Mouse (Mus musculus) CH12.LX (cell line): ENCODE results near the gene Shank1. TPM values are rescaled to one million over a fixed set of nuclear protein-coding genes. Genes with fewer than 3 reads are reported as not detected.

Source experiments
- DNase-seq: peaks from one replicate; pipeline ENCODE4 v3.0.0-alpha.2; 2013; ENCODE audit errors: extremely low read depth
- H3K27ac ChIP-seq: 2 replicates; pipeline ENCODE4 v1.5.1; 2012; ENCODE audit warnings: low read depth, mild to moderate bottlenecking, control low read depth, moderate library complexity; ENCODE audit not compliant: insufficient read depth
- H3K27me3 ChIP-seq: replicated peaks from 2 replicates; pipeline ENCODE3; 2012; ENCODE audit warnings: inconsistent platforms
- H3K36me3 ChIP-seq, 2 experiments: replicated peaks in 1 of 2; 2 replicates each; pipeline versions ENCODE3 to v1.6.1; 2012; ENCODE audit warnings: inconsistent platforms in 1 of 2, low read length in 1 of 2, mild to moderate bottlenecking in 1 of 2, mixed read lengths in 1 of 2, moderate library complexity in 1 of 2; ENCODE audit not compliant: control insufficient read depth in 1 of 2, insufficient read depth in 1 of 2
- H3K4me1 ChIP-seq, 2 experiments: 2 replicates each; pipeline ENCODE4 v1.6.1; 2012; ENCODE audit warnings: inconsistent platforms in 1 of 2, moderate library complexity in 1 of 2; ENCODE audit not compliant: insufficient read depth in 2 of 2, control insufficient read depth in 1 of 2
- H3K4me2 ChIP-seq: 2 replicates; pipeline ENCODE4 v1.6.1; 2012; ENCODE audit warnings: low read depth, mild to moderate bottlenecking, control low read depth; ENCODE audit not compliant: poor library complexity, insufficient read depth, severe bottlenecking
- H3K4me3 ChIP-seq, 3 experiments: fragments of 150-350 bp in 1 of 3; sonication (generic) in 1 of 3; replicated peaks in 1 of 3; 2 replicates each; pipeline versions ENCODE3 to v1.5.1; 2011 to 2012; ENCODE audit warnings: low read depth in 2 of 3, low read length in 2 of 3, mild to moderate bottlenecking in 2 of 3, moderate library complexity in 2 of 3, control low read depth in 1 of 3, improper control_type of control experiment in 1 of 3, inconsistent platforms in 1 of 3, mixed read lengths in 1 of 3; ENCODE audit not compliant: poor library complexity in 1 of 3
- H3K79me2 ChIP-seq: replicated peaks from 2 replicates; pipeline ENCODE4 v1.6.1; 2012; ENCODE audit warnings: mild to moderate bottlenecking, moderate library complexity; ENCODE audit not compliant: control insufficient read depth, poor library complexity, insufficient read depth, severe bottlenecking; ENCODE audit errors: extremely low read depth
- H3K9ac ChIP-seq: 2 replicates; pipeline ENCODE4 v1.6.1; 2012; ENCODE audit warnings: low read depth, mild to moderate bottlenecking, control low read depth, moderate library complexity; ENCODE audit not compliant: insufficient read depth
- H3K9me3 ChIP-seq: replicated peaks from 2 replicates; pipeline ENCODE3; 2012; ENCODE audit warnings: low read length, inconsistent platforms, mixed read lengths
- CHD1 ChIP-seq: IDR thresholded peaks from 2 replicates; pipeline ENCODE4 v1.6.1; 2012; ENCODE audit warnings: low read depth, low read length, improper control_type of control experiment, inconsistent platforms
- CHD2 ChIP-seq: IDR thresholded peaks from 2 replicates; pipeline ENCODE4 v1.6.1; 2011; ENCODE audit warnings: low read length, improper control_type of control experiment
- CTCF ChIP-seq, 2 experiments: IDR thresholded peaks in 1 of 2; conservative IDR thresholded peaks in 1 of 2; 2 replicates each; pipeline ENCODE4 v1.5.1; 2011 to 2012; ENCODE audit warnings: low read depth in 2 of 2, low read length in 2 of 2, improper control_type of control experiment in 1 of 2, inconsistent platforms in 1 of 2, mild to moderate bottlenecking in 1 of 2, moderate library complexity in 1 of 2
- ELF1 ChIP-seq: IDR thresholded peaks from 2 replicates; pipeline ENCODE4 v1.6.1; 2014; ENCODE audit warnings: low read depth, mild to moderate bottlenecking, inconsistent platforms, low read length, improper control_type of control experiment
- ETS1 ChIP-seq: conservative IDR thresholded peaks from 2 replicates; pipeline ENCODE4 v1.6.1; 2012; ENCODE audit warnings: low read depth, mild to moderate bottlenecking, inconsistent platforms, low read length, improper control_type of control experiment, moderate library complexity
- GABPA ChIP-seq: IDR thresholded peaks from 2 replicates; pipeline ENCODE4 v1.6.1; 2012; ENCODE audit warnings: low read depth, low read length, improper control_type of control experiment, inconsistent platforms; ENCODE audit not compliant: insufficient replicate concordance
- IRF4 ChIP-seq: IDR thresholded peaks from 2 replicates; pipeline ENCODE4 v1.6.1; 2014; ENCODE audit warnings: low read depth, mild to moderate bottlenecking, inconsistent platforms, low read length, improper control_type of control experiment
- MAFK ChIP-seq: IDR thresholded peaks from 2 replicates; pipeline ENCODE4 v1.6.1; 2011; ENCODE audit warnings: low read length, improper control_type of control experiment; ENCODE audit not compliant: insufficient replicate concordance
- MAX ChIP-seq: IDR thresholded peaks from 2 replicates; pipeline ENCODE4 v1.6.1; 2011; ENCODE audit warnings: low read length, improper control_type of control experiment
- MEF2A ChIP-seq: IDR thresholded peaks from 2 replicates; pipeline ENCODE4 v1.6.1; 2014; ENCODE audit warnings: low read depth, mild to moderate bottlenecking, inconsistent platforms, low read length, improper control_type of control experiment, borderline replicate concordance
- NRF1 ChIP-seq: IDR thresholded peaks from 2 replicates; pipeline ENCODE4 v1.6.1; 2014; ENCODE audit warnings: low read depth, mild to moderate bottlenecking, inconsistent platforms, low read length, improper control_type of control experiment, moderate library complexity
- SMC3 ChIP-seq: IDR thresholded peaks from 2 replicates; pipeline ENCODE4 v1.6.1; 2011; ENCODE audit warnings: low read depth, low read length, improper control_type of control experiment
- TBP ChIP-seq: conservative IDR thresholded peaks from 2 replicates; pipeline ENCODE4 v1.6.1; 2011; ENCODE audit warnings: low read depth, low read length, improper control_type of control experiment
- UBTF ChIP-seq: IDR thresholded peaks from 2 replicates; pipeline ENCODE4 v1.6.1; 2012; ENCODE audit warnings: low read depth, mild to moderate bottlenecking, inconsistent platforms, low read length, improper control_type of control experiment, moderate library complexity
- USF1 ChIP-seq: IDR thresholded peaks from 2 replicates; pipeline ENCODE4 v1.6.1; 2014; ENCODE audit warnings: low read depth, mild to moderate bottlenecking, inconsistent platforms, low read length, improper control_type of control experiment
- dilution Hi-C: fragments of 300-500 bp; cut with MboI; formaldehyde crosslinking; loops from 2 replicates; pipeline ENCODE4 v1.14.3; 2020; ENCODE audit warnings: low sequenced_read_pairs; ENCODE audit not compliant: extremely low pct_unique_long_range_greater_than_20kb, extremely low pct_ligation_motif_present
- in situ Hi-C: fragments of 300-500 bp; cut with MboI; formaldehyde crosslinking; loops from 3 replicates; pipeline ENCODE4 v1.14.3; 2019; ENCODE audit warnings: low sequenced_read_pairs, low pct_ligation_motif_present, low pct_unique_long_range_greater_than_20kb, mixed read lengths
- polyA plus RNA-seq: library from polyadenylated mRNA; unstranded; fragments of >175 nt; gene quantifications from 2 replicates; pipeline ENCODE4 v1.2.1, GENCODE M21; 2012; ENCODE audit warnings: low read depth; ENCODE audit not compliant: insufficient read length
- total RNA-seq, 2 experiments: library from RNA; depleted of rRNA; stranded (reverse); fragments of 300-350 nt in 1 of 2; fragments of >200 nt in 1 of 2; gene quantifications; 2 replicates each; pipeline ENCODE4 v1.2.3; 2012 to 2014

The Shank1 gene
- total and polyA plus RNA-seq, 3 experiments: under 0.01 to 0.07 TPM; not detected in 1

DNA sequence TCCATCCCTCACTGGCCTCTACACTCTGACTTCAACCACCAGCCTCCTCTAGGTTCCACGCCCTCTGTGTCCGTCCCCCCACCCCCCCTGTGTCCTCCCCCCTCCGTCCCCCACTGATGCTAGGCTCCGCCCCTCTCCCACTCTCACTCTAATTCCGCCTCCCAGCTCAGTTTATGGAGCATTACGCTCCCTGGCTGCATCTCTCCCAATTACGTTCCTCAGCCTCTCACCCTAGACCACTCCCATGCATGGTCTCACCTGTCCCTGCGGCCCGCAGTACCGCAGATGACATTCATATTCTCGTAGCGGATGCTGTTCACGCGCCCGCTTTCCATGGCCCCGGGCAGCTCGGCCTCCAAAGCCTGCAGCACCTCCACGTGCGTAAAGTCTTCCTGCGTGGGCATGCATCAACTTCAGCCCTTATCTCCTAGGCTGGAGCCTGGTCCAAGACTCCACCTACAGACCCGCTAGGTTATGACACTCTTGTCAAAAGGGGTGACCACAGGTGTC, 50.8 kb downstream of the Shank1 start:
- peaks cover 69% of the 10 kb centered on the region for H3K27me3 ChIP-seq

DNA sequence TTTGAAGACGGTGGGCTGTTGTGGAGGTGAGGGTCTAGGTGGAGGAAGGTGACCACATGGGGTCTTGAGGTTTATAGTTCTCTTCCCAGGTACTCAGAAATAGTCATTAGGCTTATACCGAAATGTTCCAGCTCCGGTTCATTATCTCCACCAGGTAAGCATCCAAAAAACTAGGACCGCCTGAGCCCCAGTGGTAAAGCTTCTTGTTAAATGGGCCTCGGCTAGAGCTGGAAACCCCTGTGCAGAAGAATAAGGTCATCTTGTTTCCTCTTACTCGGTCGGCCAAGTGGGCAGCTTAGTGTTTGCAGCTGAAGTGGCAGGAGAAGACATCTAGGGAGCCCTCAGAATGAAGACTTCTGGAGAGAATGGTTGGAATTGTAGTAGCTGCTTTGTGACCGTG, 62.6 kb downstream of the Shank1 start:
- Histone ChIP-seq H3K27ac (no peak overlapping the region), H3K79me2 (no peaks in the 10 kb centered on the region), H3K9me3 (peaks cover 4% of the 10 kb centered on the region), H3K9ac (no peak overlapping the region), H3K36me3 (no peaks in the 10 kb centered on the region), H3K4me1 (peaks cover 0 to 21% of the 10 kb centered on the region in 2 experiments; a peak in 2 of 4 replicates), H3K4me2 (no peak overlapping the region), H3K4me3 (no peak overlapping the region), H3K27me3 (peaks cover 21% of the 10 kb centered on the region)
- dilution Hi-C loops (no loop called here), in situ Hi-C loops (no loop called here)
- DNase-seq: no peak
- TF ChIP-seq GABPA: no peak
- no peak for TF ChIP-seq UBTF
- TF ChIP-seq MAX: no peak
- TF ChIP-seq TBP: no peak
- TF ChIP-seq MAFK: no peak
- TF ChIP-seq ETS1: no peak
- no peak for TF ChIP-seq CHD2
- TF ChIP-seq IRF4: no peak
- no peak for TF ChIP-seq USF1
- no peak for TF ChIP-seq NRF1
- TF ChIP-seq ELF1: no peak

More for the DNA sequence above, 50.8 kb downstream of the Shank1 start:
- H3K4me1 ChIP-seq: peaks cover 4 to 29% of the 10 kb centered on the region in 2 experiments; a peak in 2 of 4 replicates
- no peak overlapping the region for H3K9ac ChIP-seq
- no peak overlapping the region for H3K4me3 ChIP-seq
- no peaks in the 10 kb centered on the region for H3K9me3 ChIP-seq
- in situ Hi-C loops (no loop called here), dilution Hi-C loops (no loop called here)
- no peak for DNase-seq
- H3K4me2 ChIP-seq: peak overlapping the region; percentile 49
- no peaks in the 10 kb centered on the region for H3K79me2 ChIP-seq
- no peaks in the 10 kb centered on the region for H3K36me3 ChIP-seq
- TF ChIP-seq CHD1 (no peak), MEF2A (no peak), MAX (no peak), SMC3 (no peak), TBP (no peak), CTCF (conservative IDR thresholded peaks at IDR 0.05 in 1 of 2, IDR thresholded peaks at IDR 0.05 in 1 of 2; ENCODE audit: low read depth in 2 of 2, low read length in 2 of 2) (0 out of 4 replicates have a peak, but pooled peaks of 1 of the 2 experiments have one; percentile 14)
- no peak overlapping the region for H3K27ac ChIP-seq
